Mouse (Mus musculus) heart, adult 2 months (tissue): ENCODE results near the gene Fstl1. TPM values are rescaled to one million over a fixed set of nuclear protein-coding genes. Genes with fewer than 3 reads are reported as not detected.

Experiments used
- DNase-seq, 2 experiments: peaks; one replicate each; pipeline ENCODE4 v3.0.0; 2021
- H3K27ac ChIP-seq: fragments of 200-600 bp; 2 replicates; pipeline ENCODE4 v1.8.1; 2022
- H3K27me3 ChIP-seq: fragments of 200-500 bp; 2 replicates; pipeline ENCODE4 v1.6.1; 2012; ENCODE audit warnings: mild to moderate bottlenecking, low read length, inconsistent platforms, mixed read lengths; ENCODE audit not compliant: control insufficient read depth, insufficient read depth
- H3K36me3 ChIP-seq: fragments of 200-500 bp; 2 replicates; pipeline ENCODE4 v1.6.1; 2012; ENCODE audit warnings: low read length, inconsistent platforms; ENCODE audit not compliant: control insufficient read depth, insufficient read depth
- H3K4me1 ChIP-seq: fragments of 200-500 bp; 2 replicates; pipeline ENCODE4 v1.6.1; 2011; ENCODE audit warnings: low read length; ENCODE audit not compliant: control insufficient read depth, insufficient read depth
- H3K4me3 ChIP-seq: fragments of 200-600 bp; 2 replicates; pipeline ENCODE4 v1.8.1; 2022
- H3K79me2 ChIP-seq: fragments of 200-500 bp; replicated peaks from 2 replicates; pipeline ENCODE4 v1.6.1; 2012; ENCODE audit warnings: mild to moderate bottlenecking, inconsistent platforms, low read length, moderate library complexity, mixed read lengths; ENCODE audit not compliant: control insufficient read depth, insufficient read depth
- H3K9ac ChIP-seq: fragments of 200-500 bp; 2 replicates; pipeline ENCODE4 v1.6.1; 2012; ENCODE audit warnings: low read depth, mild to moderate bottlenecking, control low read depth, inconsistent platforms, low read length, mixed read lengths
- CTCF ChIP-seq: fragments of 200-600 bp; IDR thresholded peaks from 2 replicates; pipeline ENCODE4 v1.8.1; 2022; ENCODE audit warnings: antibody characterized with exemption, mild to moderate bottlenecking, moderate library complexity
- EP300 ChIP-seq: fragments of 200-500 bp; IDR thresholded peaks from 2 replicates; pipeline ENCODE4 v1.6.1; 2011; ENCODE audit warnings: low read depth, low read length, control low read depth; ENCODE audit not compliant: insufficient read depth
- POLR2A ChIP-seq: fragments of 200-500 bp; IDR thresholded peaks from 2 replicates; pipeline ENCODE4 v1.6.1; 2011; ENCODE audit warnings: mild to moderate bottlenecking, low read depth, low read length, control low read depth; ENCODE audit not compliant: insufficient read depth
- WGBS: fragments of 180-500 bp; shearing (Covaris S2); methylation state at CpG from one replicate; pipeline ENCODE4 v1.1.7; 2018; 5-methylcytosine and 5-hydroxymethylcytosine counted together
- intact Hi-C: fragments of 180-260 bp; cut with DNase I; formaldehyde crosslinking; loops from one replicate; pipeline ENCODE4 v1.15.1; 2025
- polyA plus RNA-seq: library from polyadenylated mRNA; depleted of rRNA; stranded (reverse); fragments of >200 nt; gene quantifications from 2 replicates; pipeline ENCODE4 v1.2.3, GENCODE M21; 2012
- total RNA-seq, 2 experiments: library from RNA; stranded (reverse); gene quantifications; 2 replicates each; pipeline ENCODE4 v1.2.3; 2021

Gene Fstl1
- total and polyA plus RNA-seq, 3 experiments, result 39.7 to 57.6 (median 43.6) TPM

DNA sequence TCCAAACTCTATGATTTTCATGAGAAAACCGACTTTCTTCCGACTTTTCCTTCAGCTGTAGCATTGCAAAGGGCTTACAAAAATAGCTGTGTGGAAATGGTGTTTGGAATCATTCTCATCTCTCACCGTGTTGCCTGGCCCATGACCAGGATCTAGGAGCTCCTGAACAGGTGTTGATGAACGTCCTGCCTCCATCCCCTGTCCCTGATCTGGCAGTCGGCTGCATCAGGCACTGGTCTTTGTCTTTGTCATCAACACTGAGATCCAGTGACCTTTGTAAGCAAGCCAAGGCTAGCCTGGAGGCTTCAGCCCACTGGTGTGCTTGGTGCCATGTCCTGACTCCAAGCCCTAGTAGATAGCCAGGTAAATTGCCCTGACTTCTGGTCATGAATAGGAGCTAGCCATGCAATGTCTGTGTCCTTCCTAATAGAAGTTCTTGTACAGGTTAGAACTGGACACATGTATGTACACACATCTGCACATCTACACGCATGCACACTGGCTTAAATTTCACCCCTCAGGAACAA, 12.8 kb downstream of the Fstl1 start:
- no peak overlapping the region for H3K9ac ChIP-seq
- H3K36me3 ChIP-seq, result no peaks in the 10 kb centered on the region; the same call in 1 of the 2 replicates
- peak in 1 of 2 experiments; percentile 33 for DNase-seq
- WGBS, result 47% methylated on average over 6 of the region's 6 CpGs
- peak overlapping the region; percentile 69 for H3K27ac ChIP-seq
- intact Hi-C loops, result no loop called here
- H3K79me2 ChIP-seq, result peaks cover 2% of the 10 kb centered on the region
- H3K4me3 ChIP-seq, result no peak overlapping the region
- H3K4me1 ChIP-seq, result peaks cover 24% of the 10 kb centered on the region
- TF ChIP-seq CTCF (no peak), EP300 (no peak), POLR2A (no peak)
- 0 out of 2 replicates have a peak, but pooled peaks cover 1% of the 10 kb centered on the region for H3K27me3 ChIP-seq

DNA sequence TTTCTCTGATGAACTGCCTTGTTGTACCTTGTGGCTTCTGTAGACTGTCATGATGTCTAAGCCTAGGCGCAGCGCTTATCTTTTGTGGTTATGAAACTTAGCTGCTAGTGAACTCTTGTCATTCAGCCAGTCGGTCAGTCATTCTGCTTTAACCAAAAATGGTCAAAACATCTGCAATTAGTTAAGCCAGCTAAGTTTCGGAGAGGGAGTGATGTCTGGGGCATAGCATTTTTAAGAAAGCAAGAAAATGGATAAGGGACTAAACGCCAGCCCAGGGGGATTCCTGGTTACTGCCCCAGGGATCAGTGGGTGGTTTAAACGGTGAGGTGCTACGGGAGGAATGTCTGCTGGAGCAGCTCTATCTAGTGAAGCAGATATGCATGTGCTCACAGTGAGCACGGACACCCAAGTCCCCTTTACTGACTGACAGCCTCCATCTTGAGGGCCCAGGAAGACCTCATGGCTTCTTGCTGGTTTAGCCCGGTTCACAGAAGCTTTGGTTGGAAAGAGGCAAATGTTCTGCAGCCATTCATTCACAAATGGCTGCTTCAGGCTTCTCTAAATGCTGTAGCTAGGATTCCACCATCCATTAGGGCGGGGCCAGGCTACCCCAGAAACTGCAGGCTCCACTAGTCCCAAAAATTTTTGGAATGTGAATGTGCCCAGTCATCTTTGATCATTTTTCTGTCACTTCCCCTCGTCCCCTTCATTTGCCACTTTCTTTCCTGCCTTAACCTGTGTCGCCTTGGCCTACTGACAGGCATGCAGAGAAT, 13.5 kb downstream of the Fstl1 start:
- peaks cover 3% of the 10 kb centered on the region for H3K36me3 ChIP-seq
- H3K27ac ChIP-seq, result peak overlapping the region; percentile 69
- WGBS, result 63% methylated on average over 12 of the region's 12 CpGs
- intact Hi-C loops, result no loop called here
- TF ChIP-seq POLR2A (no peak), EP300 (no peak), CTCF (no peak)
- 0 out of 2 replicates have a peak, but pooled peaks cover 1% of the 10 kb centered on the region for H3K27me3 ChIP-seq
- peak in 1 of 2 experiments; percentile 54 for DNase-seq
- no peak overlapping the region for H3K9ac ChIP-seq
- peaks cover 24% of the 10 kb centered on the region for H3K4me1 ChIP-seq
- H3K79me2 ChIP-seq, result peaks cover 2% of the 10 kb centered on the region
- H3K4me3 ChIP-seq, result no peak overlapping the region

DNA sequence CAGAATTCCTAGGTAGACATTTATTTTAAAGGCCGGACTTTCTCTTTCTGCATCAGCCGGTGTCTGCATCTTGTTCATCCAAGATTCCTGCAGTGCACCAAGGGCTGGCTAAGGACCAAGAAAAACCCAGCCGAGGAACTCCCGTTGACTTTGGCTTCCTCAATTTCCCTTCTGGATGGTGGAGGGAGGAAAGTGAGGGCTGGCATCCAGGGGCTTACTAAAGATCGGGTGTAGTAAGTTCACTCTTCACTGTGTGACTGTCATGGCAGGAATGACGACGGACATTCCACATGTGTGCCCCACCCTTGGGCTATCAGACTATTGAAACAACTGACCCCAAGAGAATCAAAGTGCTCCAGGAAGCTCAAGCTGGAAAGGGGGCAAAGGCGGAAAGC, 14.1 kb downstream of the Fstl1 start:
- H3K9ac ChIP-seq, result no peak overlapping the region

DNA sequence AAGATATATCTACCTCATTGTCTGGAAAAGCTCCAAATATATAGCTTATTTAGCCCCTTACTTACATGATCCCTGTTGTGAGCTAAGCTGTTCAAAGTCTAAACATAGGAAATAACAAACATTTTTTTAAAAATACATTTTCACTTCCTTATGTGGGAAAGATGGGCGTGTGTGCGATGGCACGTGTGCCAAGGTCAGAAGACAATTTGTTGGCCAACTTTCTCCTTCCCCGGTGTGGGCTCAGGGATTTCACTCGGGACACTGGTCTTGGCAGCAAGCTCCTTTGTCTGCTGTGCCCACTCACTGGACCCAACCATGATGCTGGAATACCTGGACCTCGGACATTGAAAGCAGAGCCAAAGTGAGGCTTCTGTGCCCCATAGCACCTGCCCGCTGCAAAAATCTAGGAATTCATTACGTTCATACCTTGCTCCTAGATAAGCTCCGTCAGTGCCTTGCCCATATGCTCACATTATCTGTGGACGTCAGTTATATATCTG, 19.0 kb downstream of the Fstl1 start:
- Histone ChIP-seq H3K4me1 (peaks cover 5% of the 10 kb centered on the region), H3K79me2 (no peaks in the 10 kb centered on the region), H3K27me3 (no peaks in the 10 kb centered on the region), H3K36me3 (peaks cover 3% of the 10 kb centered on the region; the same call in 1 of the 2 replicates), H3K4me3 (no peak overlapping the region), H3K9ac (no peak overlapping the region), H3K27ac (no peak overlapping the region; the same call in 1 of the 2 replicates)
- TF ChIP-seq CTCF (no peak), POLR2A (no peak), EP300 (no peak)
- WGBS, result 76% methylated on average over 10 of the region's 10 CpGs
- intact Hi-C loops, result no loop called here
- no peak for DNase-seq

More for the DNA sequence above, 14.1 kb downstream of the Fstl1 start:
- Histone ChIP-seq H3K4me3 (no peak overlapping the region), H3K27ac (peak overlapping the region; percentile 69), H3K4me1 (peaks cover 21% of the 10 kb centered on the region), H3K36me3 (peaks cover 3% of the 10 kb centered on the region), H3K27me3 (no peaks in the 10 kb centered on the region), H3K79me2 (no peaks in the 10 kb centered on the region)
- TF ChIP-seq EP300 (0 out of 2 replicates have a peak, but pooled peaks have one; percentile 26), POLR2A (no peak)
- DNase-seq, result peak; percentile 51 to 68
- intact Hi-C loops, result no loop called here
- 31% methylated on average over 8 of the region's 8 CpGs for WGBS

DNA sequence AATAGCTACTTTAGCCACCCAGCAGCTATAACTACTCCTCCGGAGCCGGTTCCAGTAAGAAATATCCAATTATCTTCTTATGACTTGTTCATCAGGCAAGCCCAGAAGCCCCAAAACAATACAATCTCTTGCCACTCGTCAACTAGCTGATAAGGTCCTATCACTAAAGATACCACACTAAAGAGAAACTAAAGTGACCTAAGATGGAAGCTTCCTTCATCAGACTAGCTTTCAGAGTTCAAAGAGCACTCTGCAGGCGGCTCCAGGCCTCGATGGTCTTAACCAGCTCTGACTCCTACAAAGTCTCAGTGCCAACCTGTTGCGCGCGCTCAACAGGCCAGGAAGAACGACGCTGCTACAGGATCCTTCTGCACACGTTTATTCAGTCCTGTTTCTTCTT, 19.6 kb downstream of the Fstl1 start:
- Histone ChIP-seq H3K36me3 (peaks cover 3% of the 10 kb centered on the region; the same call in 1 of the 2 replicates), H3K27ac (no peak overlapping the region; the same call in 1 of the 2 replicates), H3K9ac (no peak overlapping the region)

More for the DNA sequence above, 19.6 kb downstream of the Fstl1 start:
- WGBS, result 67% methylated on average over 11 of the region's 11 CpGs
- DNase-seq, result no peak
- no peak overlapping the region for H3K4me3 ChIP-seq
- no peaks in the 10 kb centered on the region for H3K27me3 ChIP-seq
- intact Hi-C loops, result no loop called here
- no peak for TF ChIP-seq CTCF
- no peak for TF ChIP-seq POLR2A
- TF ChIP-seq EP300, result no peak
- H3K4me1 ChIP-seq, result no peaks in the 10 kb centered on the region
- H3K79me2 ChIP-seq, result no peaks in the 10 kb centered on the region
